Mouse (Mus musculus): ENCODE results near the gene Rspo1. TPM values are rescaled to one million over a fixed set of nuclear protein-coding genes. Genes with fewer than 3 reads are reported as not detected.
"Not testable (repeated sequence)": the region's sequence is repeated elsewhere in the genome, so short reads cannot be mapped to it uniquely, and the experiment has no call there.

Rspo1 gene
- polyA plus RNA-seq (2011; ENCODE audit: insufficient read depth, insufficient read length, low replicate concordance, missing spikeins) = 1.6 TPM in 1 of 2 replicates, not detected in the other

GRCm38 (mm10) chr4:124985671-124986602, at the start of gene Rspo1:
Gene Rspo1 (plus strand): TSS chr4:124986430.
- H3K27ac ChIP-seq (ENCODE audit: control insufficient read depth, insufficient read depth, low read depth, low read length, poor library complexity) = no peak within 1 kb of the TSS
- no peak within 1 kb of the TSS for H3K4me3 ChIP-seq (replicated peaks; ENCODE audit: control insufficient read depth, low read depth, low read length)
- TF ChIP-seq CTCF (IDR thresholded peaks at IDR 0.05; ENCODE audit: control insufficient read depth, insufficient read depth, low read length) (no peak), POLR2A (IDR thresholded peaks at IDR 0.05; ENCODE audit: borderline replicate concordance, control insufficient read depth, low read depth, low read length) (no peak)
- H3K4me1 ChIP-seq (ENCODE audit: control insufficient read depth, insufficient read depth, low read length) = no peaks in the 10 kb centered on the region
- WGBS = 2% methylated on average over 61 of the region's 62 CpGs

- peaks cover 1% of the 10 kb centered on the region; the same call in 1 of the 2 replicates for H3K4me1 ChIP-seq (ENCODE audit: control insufficient read depth, insufficient read depth, low read length)
- H3K27ac ChIP-seq (ENCODE audit: control insufficient read depth, insufficient read depth, low read depth, low read length, poor library complexity) = peak within 1 kb of the TSS; percentile 39
- TF ChIP-seq POLR2A (IDR thresholded peaks at IDR 0.05; ENCODE audit: borderline replicate concordance, control insufficient read depth, low read depth, low read length) (peak; percentile 65; the same call in 1 of the 2 replicates), CTCF (IDR thresholded peaks at IDR 0.05; ENCODE audit: control insufficient read depth, insufficient read depth, low read length) (no peak)
- WGBS = under 1% methylated on average over 52 of the region's 52 CpGs
- peak within 1 kb of the TSS; percentile 93 for H3K4me3 ChIP-seq (replicated peaks; ENCODE audit: control insufficient read depth, low read depth, low read length)
These were observed 49.4 kb upstream of the Rspo1 start, which contains the start of gene 9930104L06Rik for GRCm38 (mm10) chr4:124936613-124937471. Gene 9930104L06Rik (plus strand): TSS chr4:124937048.

GRCm38 (mm10) chr4:124939211-124939610, 47.0 kb upstream of the Rspo1 start, which contains the start of gene Cdca8:
Gene Cdca8 (minus strand): TSS chr4:124939311.
- not testable (repeated sequence) for H3K4me3 ChIP-seq (replicated peaks; ENCODE audit: control insufficient read depth, low read depth, low read length)
- WGBS = 90% methylated on average over 4 of the region's 4 CpGs

GRCm38 (mm10) chr4:124943022-124943421, 43.2 kb upstream of the Rspo1 start:
- WGBS = 0% methylated on average over 4 of the region's 4 CpGs

More at GRCm38 (mm10) chr4:124939211-124939610, 47.0 kb upstream of the Rspo1 start, which contains the start of gene Cdca8:
- not testable (repeated sequence) for H3K27ac ChIP-seq (ENCODE audit: control insufficient read depth, insufficient read depth, low read depth, low read length, poor library complexity); H3K4me1 ChIP-seq (ENCODE audit: control insufficient read depth, insufficient read depth, low read length)

DNA sequence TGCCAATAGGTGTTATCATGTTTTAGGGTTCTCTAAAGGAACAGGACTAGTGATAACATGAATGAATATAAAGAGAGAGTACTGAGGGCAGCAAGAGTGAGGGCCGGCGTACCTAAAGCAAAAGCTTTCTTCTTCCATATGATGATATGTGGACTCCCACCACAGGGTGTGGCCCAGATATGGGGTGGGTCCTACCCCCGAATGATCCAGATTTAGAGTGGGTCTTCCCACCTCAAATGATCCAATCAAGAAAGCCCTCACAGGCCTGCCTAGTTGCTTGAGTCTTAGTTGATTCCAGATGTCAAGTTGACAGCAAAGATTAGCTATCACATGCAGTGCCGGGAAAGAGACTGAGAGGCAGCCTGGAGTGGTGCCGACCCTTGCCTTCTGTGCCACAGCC, 42.4 kb upstream of the Rspo1 start:
- 85% methylated on average over 5 of the region's 5 CpGs for WGBS
- H3K4me3 ChIP-seq (replicated peaks; ENCODE audit: control insufficient read depth, low read depth, low read length) = no peak overlapping the region
- no peak overlapping the region for H3K27ac ChIP-seq (ENCODE audit: control insufficient read depth, insufficient read depth, low read depth, low read length, poor library complexity)
- H3K4me1 ChIP-seq (ENCODE audit: control insufficient read depth, insufficient read depth, low read length) = no peaks in the 10 kb centered on the region
- no peak for TF ChIP-seq CTCF (IDR thresholded peaks at IDR 0.05; ENCODE audit: control insufficient read depth, insufficient read depth, low read length)
- no peak for TF ChIP-seq POLR2A (IDR thresholded peaks at IDR 0.05; ENCODE audit: borderline replicate concordance, control insufficient read depth, low read depth, low read length)

More at GRCm38 (mm10) chr4:124943022-124943421, 43.2 kb upstream of the Rspo1 start:
- Histone ChIP-seq H3K27ac (ENCODE audit: control insufficient read depth, insufficient read depth, low read depth, low read length, poor library complexity) (no peak overlapping the region), H3K4me1 (ENCODE audit: control insufficient read depth, insufficient read depth, low read length) (no peaks in the 10 kb centered on the region), H3K4me3 (replicated peaks; ENCODE audit: control insufficient read depth, low read depth, low read length) (no peak overlapping the region)
- TF ChIP-seq CTCF (IDR thresholded peaks at IDR 0.05; ENCODE audit: control insufficient read depth, insufficient read depth, low read length) (peak; percentile 98), POLR2A (IDR thresholded peaks at IDR 0.05; ENCODE audit: borderline replicate concordance, control insufficient read depth, low read depth, low read length) (no peak)

- no peak overlapping the region for H3K4me3 ChIP-seq (replicated peaks; ENCODE audit: control insufficient read depth, low read depth, low read length)
- H3K27ac ChIP-seq (ENCODE audit: control insufficient read depth, insufficient read depth, low read depth, low read length, poor library complexity) = no peak overlapping the region
- H3K4me1 ChIP-seq (ENCODE audit: control insufficient read depth, insufficient read depth, low read length) = no peaks in the 10 kb centered on the region
- 64% methylated on average over 2 of the region's 2 CpGs for WGBS
- TF ChIP-seq POLR2A (IDR thresholded peaks at IDR 0.05; ENCODE audit: borderline replicate concordance, control insufficient read depth, low read depth, low read length) = no peak
These were observed 41.3 kb upstream of the Rspo1 start for GRCm38 (mm10) chr4:124944961-124945360.

- Histone ChIP-seq H3K27ac (ENCODE audit: control insufficient read depth, insufficient read depth, low read depth, low read length, poor library complexity) (no peak overlapping the region), H3K4me3 (replicated peaks; ENCODE audit: control insufficient read depth, low read depth, low read length) (no peak overlapping the region), H3K4me1 (ENCODE audit: control insufficient read depth, insufficient read depth, low read length) (no peaks in the 10 kb centered on the region)
- TF ChIP-seq CTCF (IDR thresholded peaks at IDR 0.05; ENCODE audit: control insufficient read depth, insufficient read depth, low read length) (no peak), POLR2A (IDR thresholded peaks at IDR 0.05; ENCODE audit: borderline replicate concordance, control insufficient read depth, low read depth, low read length) (no peak)
- WGBS = 85% methylated on average over 3 of the region's 3 CpGs
These were observed 36.7 kb upstream of the Rspo1 start for GRCm38 (mm10) chr4:124949488-124949887.
